Mouse (Mus musculus) gastrocnemius, adult 8-10 months (tissue): Measurements from ENCODE around the gene Lrp10. TPM values are rescaled to one million over a fixed set of nuclear protein-coding genes. Genes with fewer than 3 reads are reported as not detected.

Experiments used
- total RNA-seq, 4 experiments: library from RNA; stranded (reverse); gene quantifications; 2 replicates each; pipeline ENCODE4 v1.2.4; 2022

Gene Lrp10
- total RNA-seq, 4 experiments from 2014 or later = 23.5 to 34.0 (median 29.5) TPM

Other genes starting within 250 kb of the Lrp10 start
- 10 to 100 TPM; 66.1 to 73.7 (median 72.3) TPM for gene Dad1, start 210.0 kb upstream of the Lrp10 start, total RNA-seq
- 10 to 100 TPM; 16.0 to 21.9 (median 19.6) TPM for gene Abhd4, start 209.9 kb upstream of the Lrp10 start, total RNA-seq
- not detected for gene Olfr49, start 179.2 kb upstream of the Lrp10 start, total RNA-seq
- gene Oxa1l, start 103.3 kb upstream of the Lrp10 start, total RNA-seq = 10 to 100 TPM; 39.6 to 46.8 (median 44.1) TPM
- 1 to 10 TPM in 2 of 4 experiments, under 1 TPM in 2; 0.46 to 1.9 (median 0.89) TPM for gene Slc7a7, start 46.4 kb upstream of the Lrp10 start, total RNA-seq
- gene Mrpl52, start 37.2 kb upstream of the Lrp10 start, total RNA-seq = 100 to 1,000 TPM; 104 to 126 (median 117) TPM
- gene Mmp14, start 32.5 kb upstream of the Lrp10 start, total RNA-seq = 1 to 10 TPM; 2.8 to 6.3 (median 3.7) TPM
- not detected for gene Rem2, start 12.0 kb downstream of the Lrp10 start, total RNA-seq
- 10 to 100 TPM; 31.0 to 35.9 (median 32.5) TPM for gene Prmt5, start 53.4 kb downstream of the Lrp10 start, total RNA-seq
- 1 to 10 TPM; 1.6 to 3.5 (median 3.1) TPM for gene Haus4, start 90.5 kb downstream of the Lrp10 start, total RNA-seq
- gene Ajuba, start 113.4 kb downstream of the Lrp10 start, total RNA-seq = 1 to 10 TPM in 2 of 4 experiments, under 1 TPM in 2; 0.87 to 1.8 (median 1.3) TPM
- 1 to 10 TPM; 2.0 to 2.8 (median 2.6) TPM for gene 4931414P19Rik, start 141.9 kb downstream of the Lrp10 start, total RNA-seq
- 100 to 1,000 TPM; 183 to 192 (median 187) TPM for gene Psmb5, start 153.9 kb downstream of the Lrp10 start, total RNA-seq
- gene Psmb11, start 157.3 kb downstream of the Lrp10 start, total RNA-seq = not detected
- not detected for gene Gm17606, start 176.8 kb downstream of the Lrp10 start, total RNA-seq
- gene Cdh24, start 177.2 kb downstream of the Lrp10 start, total RNA-seq = under 1 TPM in 2 of 4 experiments, not detected in 2; 0.08 to 0.12 TPM
- gene 1700123O20Rik, start 222.1 kb downstream of the Lrp10 start, total RNA-seq = 1 to 10 TPM; 7.1 to 9.4 (median 8.0) TPM
- 10 to 100 TPM; 46.2 to 72.1 (median 55.9) TPM for gene Acin1, start 222.8 kb downstream of the Lrp10 start, total RNA-seq
- not detected for gene Gm29776, start 234.7 kb downstream of the Lrp10 start, total RNA-seq
- gene Cebpe, start 248.0 kb downstream of the Lrp10 start, total RNA-seq = not detected